Mouse (Mus musculus): ENCODE measurements at regions not wholly inside any gene's neighbourhood (a gene's known extent, or its start where the extent isn't known, plus 50 kb on each side); places are given as distances from the start of the nearest gene placed in this dataset.

DNA sequence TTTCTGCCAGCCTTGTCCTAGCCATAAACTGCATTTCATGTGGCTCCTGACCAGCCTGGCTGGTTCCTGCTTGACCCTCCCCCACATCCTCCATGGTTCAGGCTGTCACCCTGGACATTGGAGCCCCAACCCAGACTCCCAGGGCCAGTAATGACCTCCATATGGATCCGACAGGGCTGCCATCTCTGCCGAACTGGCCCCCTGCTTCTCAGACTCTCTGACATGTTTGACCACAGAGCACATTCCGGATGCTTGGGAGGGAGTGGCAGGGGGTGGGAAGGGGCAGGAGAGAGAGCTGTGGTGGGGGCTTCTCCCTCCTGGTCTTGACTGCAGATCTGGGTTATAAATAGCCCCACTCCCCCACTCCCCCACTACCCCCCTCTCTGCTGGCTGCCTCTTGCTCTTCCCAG lies 59.0 kb upstream of the Actrt2 start:
- H3K9me3 ChIP-seq = peaks cover 10% of the 10 kb centered on the region
- no peaks in the 10 kb centered on the region for H3K36me3 ChIP-seq (replicated peaks; ENCODE audit: low read length)
- TF ChIP-seq GATA1 (IDR thresholded peaks at IDR 0.05; ENCODE audit: borderline replicate concordance, low read length) (no peak), FLI1 (IDR thresholded peaks at IDR 0.05; ENCODE audit: low read length) (no peak)

DNA sequence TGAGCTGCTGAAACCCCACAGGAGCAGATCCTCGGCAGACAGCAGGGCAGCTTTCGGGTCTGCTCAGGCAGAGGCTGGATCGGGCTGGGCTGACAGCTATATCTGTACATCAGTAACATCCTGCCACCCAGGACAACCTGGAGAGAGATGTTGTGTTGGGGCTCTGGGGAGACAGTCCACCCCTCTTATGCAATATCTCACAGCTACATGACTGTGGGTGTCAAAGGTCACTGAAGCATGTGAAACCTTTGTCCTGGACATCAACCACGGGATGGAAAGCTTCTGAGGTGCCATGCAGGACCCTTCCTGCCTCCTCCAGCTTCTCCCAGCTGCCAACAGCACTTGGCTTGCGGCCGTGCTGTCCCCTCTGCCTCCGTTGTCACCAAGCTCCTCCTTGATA lies 60.3 kb upstream of the Actrt2 start:
- Histone ChIP-seq H3K4me3 (replicated peaks) (no peak overlapping the region), H3K36me3 (replicated peaks; ENCODE audit: low read length) (no peaks in the 10 kb centered on the region), H3K27me3 (replicated peaks) (peaks cover 53% of the 10 kb centered on the region), H3K9me3 (peaks cover 10% of the 10 kb centered on the region), H3K4me1 (0 out of 2 replicates have a peak, but pooled peaks cover 4% of the 10 kb centered on the region)
- TF ChIP-seq GATA1 (IDR thresholded peaks at IDR 0.05; ENCODE audit: borderline replicate concordance, low read length) = no peak

More for the DNA sequence above, 59.0 kb upstream of the Actrt2 start:
- Histone ChIP-seq H3K27me3 (replicated peaks) (peaks cover 45% of the 10 kb centered on the region), H3K4me3 (replicated peaks) (no peak overlapping the region), H3K4me1 (0 out of 2 replicates have a peak, but pooled peaks cover 4% of the 10 kb centered on the region)

DNA sequence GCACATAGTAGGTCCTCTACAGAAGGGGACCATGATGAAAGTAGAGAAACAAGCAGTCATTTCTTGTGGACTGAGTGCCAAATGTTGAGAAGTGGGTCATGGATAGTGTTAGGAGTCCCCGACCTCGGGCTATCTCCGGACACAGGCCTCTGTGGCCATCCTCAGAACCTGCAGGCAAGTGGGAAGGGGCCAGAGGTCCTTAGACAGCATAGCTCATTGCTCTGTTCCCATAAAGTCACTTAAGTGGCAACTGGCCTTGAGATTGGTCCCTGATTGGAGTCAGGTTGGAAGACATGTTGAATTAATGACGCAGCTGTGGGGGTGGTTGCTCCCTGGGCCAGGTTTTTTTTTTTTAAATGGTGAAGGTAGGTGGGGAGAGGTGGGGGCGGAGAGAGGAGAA lies 63.0 kb upstream of the Actrt2 start:
- TF ChIP-seq FLI1 (IDR thresholded peaks at IDR 0.05; ENCODE audit: low read length) (no peak), GATA1 (IDR thresholded peaks at IDR 0.05; ENCODE audit: borderline replicate concordance, low read length) (no peak)
- H3K4me1 ChIP-seq = 0 out of 2 replicates have a peak, but pooled peaks cover 4% of the 10 kb centered on the region

DNA sequence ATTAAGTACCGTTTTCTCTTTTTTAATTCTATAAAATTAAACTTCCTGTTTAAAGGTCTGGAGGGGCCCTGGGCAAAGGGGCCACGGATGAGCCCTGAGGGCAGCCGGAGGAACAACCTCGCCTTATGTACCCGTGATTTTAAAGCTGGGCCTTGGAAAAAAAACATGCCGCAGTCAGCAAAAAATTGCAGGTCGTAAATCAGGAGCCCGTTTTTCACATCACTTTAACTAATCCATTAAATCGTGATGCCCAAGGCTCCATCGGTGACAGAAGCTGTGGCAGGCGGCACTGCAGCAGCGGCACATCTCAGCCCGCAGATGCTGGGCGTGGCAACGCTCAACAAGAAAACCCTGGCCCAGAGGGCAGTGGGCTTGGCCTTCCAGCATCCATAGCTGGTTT lies 63.7 kb upstream of the Actrt2 start:
- no peaks in the 10 kb centered on the region for H3K9me3 ChIP-seq
- H3K36me3 ChIP-seq (replicated peaks; ENCODE audit: low read length) = no peaks in the 10 kb centered on the region
- H3K27me3 ChIP-seq (replicated peaks) = peaks cover 54% of the 10 kb centered on the region
- H3K4me1 ChIP-seq = 0 out of 2 replicates have a peak, but pooled peaks cover 3% of the 10 kb centered on the region
- H3K4me3 ChIP-seq (replicated peaks) = no peak overlapping the region
- no peak for TF ChIP-seq FLI1 (IDR thresholded peaks at IDR 0.05; ENCODE audit: low read length)
- no peak for TF ChIP-seq GATA1 (IDR thresholded peaks at IDR 0.05; ENCODE audit: borderline replicate concordance, low read length)

More for the DNA sequence above, 63.0 kb upstream of the Actrt2 start:
- peaks cover 3% of the 10 kb centered on the region for H3K9me3 ChIP-seq
- H3K27me3 ChIP-seq (replicated peaks) = peaks cover 53% of the 10 kb centered on the region
- H3K36me3 ChIP-seq (replicated peaks; ENCODE audit: low read length) = no peaks in the 10 kb centered on the region
- H3K4me3 ChIP-seq (replicated peaks) = no peak overlapping the region

- peaks cover 52% of the 10 kb centered on the region for H3K27me3 ChIP-seq (replicated peaks)
- no peak overlapping the region for H3K4me3 ChIP-seq (replicated peaks)
- TF ChIP-seq FLI1 (IDR thresholded peaks at IDR 0.05; ENCODE audit: low read length) (no peak), GATA1 (IDR thresholded peaks at IDR 0.05; ENCODE audit: borderline replicate concordance, low read length) (no peak)
- H3K4me1 ChIP-seq = no peaks in the 10 kb centered on the region
- H3K36me3 ChIP-seq (replicated peaks; ENCODE audit: low read length) = no peaks in the 10 kb centered on the region
- H3K9me3 ChIP-seq = no peaks in the 10 kb centered on the region
These were observed 68.4 kb upstream of the Actrt2 start for GRCm38 (mm10) chr4:154736071-154736470.

DNA sequence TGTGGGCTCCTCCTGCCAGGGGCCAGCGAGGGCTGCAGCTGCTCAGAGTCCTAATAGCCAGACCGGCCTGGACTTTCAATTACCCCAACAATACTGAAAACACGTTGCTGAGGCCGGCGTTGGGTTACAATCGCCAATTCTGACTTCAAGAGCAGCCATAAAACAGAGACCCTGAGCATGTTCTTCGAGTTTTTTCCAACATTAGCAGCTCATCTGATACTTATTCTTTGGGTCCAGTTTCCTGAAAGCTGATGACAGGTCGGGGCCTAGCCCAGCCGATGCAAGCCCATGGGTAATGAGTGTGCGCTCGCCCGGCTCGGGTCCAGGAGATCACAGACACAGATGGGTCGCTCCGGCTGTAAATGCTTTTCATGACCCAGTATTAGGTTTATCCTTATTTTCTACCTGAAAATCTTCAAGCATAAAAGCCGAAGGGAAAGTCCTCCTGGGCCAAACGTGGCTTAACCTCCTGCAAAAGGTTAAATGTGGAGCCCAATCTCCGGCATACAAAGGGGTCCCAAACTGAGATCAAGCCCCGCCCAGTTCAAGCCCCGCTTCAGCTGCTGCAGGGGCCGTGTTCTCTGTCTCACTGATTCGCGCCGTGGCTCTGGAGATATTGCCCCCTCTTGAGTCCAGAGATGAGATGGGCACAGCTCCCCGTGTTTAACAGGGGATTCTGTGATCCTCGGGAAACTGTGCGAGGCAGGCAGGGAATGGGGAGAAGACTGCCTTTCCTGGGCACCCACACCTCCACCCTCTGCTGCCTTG lies 73.6 kb upstream of the Actrt2 start:
- Histone ChIP-seq H3K27me3 (replicated peaks) (peaks cover 67% of the 10 kb centered on the region), H3K9me3 (no peaks in the 10 kb centered on the region), H3K4me3 (replicated peaks) (no peak overlapping the region), H3K36me3 (replicated peaks; ENCODE audit: low read length) (no peaks in the 10 kb centered on the region), H3K4me1 (no peaks in the 10 kb centered on the region)
- no peak for TF ChIP-seq GATA1 (IDR thresholded peaks at IDR 0.05; ENCODE audit: borderline replicate concordance, low read length)

DNA sequence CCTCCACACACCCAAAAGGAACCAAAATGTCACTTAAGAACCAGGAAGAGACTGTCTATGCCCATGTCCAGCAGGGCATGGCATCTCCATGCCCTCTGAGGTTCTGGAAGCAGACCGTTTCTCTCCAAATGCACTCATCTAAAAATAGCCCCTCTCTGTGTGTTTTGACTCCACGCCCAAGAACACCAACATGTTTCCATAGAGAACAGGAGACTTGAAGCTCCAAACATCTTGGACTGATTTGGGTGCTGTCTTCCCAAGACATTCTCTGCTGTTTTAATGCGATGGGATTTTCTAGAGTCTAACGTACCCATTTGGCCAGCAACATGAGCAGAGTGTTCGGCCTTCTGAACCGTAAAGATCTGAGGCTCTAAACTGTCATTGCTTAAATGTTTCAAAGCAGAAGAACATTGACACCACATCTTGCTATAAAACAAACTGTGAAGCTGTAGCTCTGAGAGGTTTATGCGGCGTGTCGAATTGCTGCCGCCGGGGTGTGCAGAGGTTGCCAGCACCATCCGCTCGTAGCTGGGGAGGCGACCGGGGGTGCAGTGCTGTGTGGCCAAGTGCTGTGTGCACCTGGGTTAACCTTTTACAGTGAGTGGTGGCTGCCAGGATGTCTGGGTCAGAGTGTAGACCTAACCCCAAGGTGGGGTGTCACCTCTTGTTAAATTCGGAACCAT lies 78.8 kb upstream of the Actrt2 start:
- TF ChIP-seq GATA1 (IDR thresholded peaks at IDR 0.05; ENCODE audit: borderline replicate concordance, low read length) (no peak), FLI1 (IDR thresholded peaks at IDR 0.05; ENCODE audit: low read length) (no peak)
- Histone ChIP-seq H3K9me3 (no peaks in the 10 kb centered on the region), H3K4me3 (replicated peaks) (no peak overlapping the region), H3K4me1 (peaks cover 3% of the 10 kb centered on the region; the same call in 1 of the 2 replicates), H3K27me3 (replicated peaks) (peaks cover 71% of the 10 kb centered on the region), H3K36me3 (replicated peaks; ENCODE audit: low read length) (no peaks in the 10 kb centered on the region)

DNA sequence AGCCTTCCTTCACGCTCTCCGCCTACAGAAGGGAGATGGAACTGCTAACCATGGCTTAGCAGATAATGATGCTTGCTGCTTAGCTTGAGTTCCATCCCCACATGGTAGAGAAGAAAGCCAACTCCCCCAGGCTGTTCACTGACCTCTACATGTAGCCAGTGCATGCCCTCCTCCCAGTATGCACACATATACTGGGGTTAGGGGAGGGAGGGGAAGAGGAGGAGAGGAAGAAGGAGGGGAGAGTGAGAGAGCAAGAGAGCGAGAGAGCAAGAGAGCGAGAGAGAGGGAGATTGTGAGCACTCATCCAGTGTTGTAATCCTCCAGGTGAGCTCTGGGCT lies 79.3 kb upstream of the Actrt2 start:
- no peak overlapping the region for H3K4me3 ChIP-seq (replicated peaks)
- peaks cover 4% of the 10 kb centered on the region; the same call in 1 of the 2 replicates for H3K4me1 ChIP-seq
- peaks cover 69% of the 10 kb centered on the region for H3K27me3 ChIP-seq (replicated peaks)
- TF ChIP-seq FLI1 (IDR thresholded peaks at IDR 0.05; ENCODE audit: low read length) = no peak
- TF ChIP-seq GATA1 (IDR thresholded peaks at IDR 0.05; ENCODE audit: borderline replicate concordance, low read length) = no peak
- no peaks in the 10 kb centered on the region for H3K9me3 ChIP-seq
- H3K36me3 ChIP-seq (replicated peaks; ENCODE audit: low read length) = no peaks in the 10 kb centered on the region

DNA sequence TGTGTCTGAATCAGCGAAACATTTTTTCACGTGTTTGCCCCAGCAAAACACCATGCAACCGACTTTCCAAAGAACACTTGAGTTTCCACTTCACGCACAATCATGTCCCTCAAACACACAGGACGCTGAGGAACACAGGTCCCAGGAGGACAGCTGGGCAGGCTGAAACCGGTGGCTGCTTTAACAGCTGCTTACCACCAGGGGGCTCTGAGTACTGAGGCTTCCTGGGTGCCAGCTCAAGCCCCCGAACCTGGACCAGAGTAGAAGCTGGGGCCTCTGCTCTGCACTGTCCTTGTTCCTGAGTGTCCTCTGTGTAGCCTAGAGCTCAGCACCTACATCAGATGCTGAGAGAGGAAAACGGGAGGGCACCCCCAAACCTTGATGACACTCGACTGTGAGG lies 81.5 kb upstream of the Actrt2 start:
- peaks cover 4% of the 10 kb centered on the region; the same call in 1 of the 2 replicates for H3K4me1 ChIP-seq
- no peaks in the 10 kb centered on the region for H3K9me3 ChIP-seq

GRCm38 (mm10) chr4:154749996-154750395 lies 82.3 kb upstream of the Actrt2 start:
- Histone ChIP-seq H3K36me3 (replicated peaks; ENCODE audit: low read length) (no peaks in the 10 kb centered on the region), H3K4me1 (peaks cover 4% of the 10 kb centered on the region; the same call in 1 of the 2 replicates), H3K27me3 (replicated peaks) (peaks cover 65% of the 10 kb centered on the region), H3K9me3 (no peaks in the 10 kb centered on the region), H3K4me3 (replicated peaks) (no peak overlapping the region)
- TF ChIP-seq GATA1 (IDR thresholded peaks at IDR 0.05; ENCODE audit: borderline replicate concordance, low read length) (no peak), FLI1 (IDR thresholded peaks at IDR 0.05; ENCODE audit: low read length) (no peak)

More for the DNA sequence above, 81.5 kb upstream of the Actrt2 start:
- Histone ChIP-seq H3K36me3 (replicated peaks; ENCODE audit: low read length) (no peaks in the 10 kb centered on the region), H3K4me3 (replicated peaks) (no peak overlapping the region), H3K27me3 (replicated peaks) (peaks cover 64% of the 10 kb centered on the region)
- TF ChIP-seq GATA1 (IDR thresholded peaks at IDR 0.05; ENCODE audit: borderline replicate concordance, low read length) (no peak), FLI1 (IDR thresholded peaks at IDR 0.05; ENCODE audit: low read length) (no peak)
